Comparison of ENCODE assay signal across 8 mouse cellular contexts in the genomic region with DNA sequence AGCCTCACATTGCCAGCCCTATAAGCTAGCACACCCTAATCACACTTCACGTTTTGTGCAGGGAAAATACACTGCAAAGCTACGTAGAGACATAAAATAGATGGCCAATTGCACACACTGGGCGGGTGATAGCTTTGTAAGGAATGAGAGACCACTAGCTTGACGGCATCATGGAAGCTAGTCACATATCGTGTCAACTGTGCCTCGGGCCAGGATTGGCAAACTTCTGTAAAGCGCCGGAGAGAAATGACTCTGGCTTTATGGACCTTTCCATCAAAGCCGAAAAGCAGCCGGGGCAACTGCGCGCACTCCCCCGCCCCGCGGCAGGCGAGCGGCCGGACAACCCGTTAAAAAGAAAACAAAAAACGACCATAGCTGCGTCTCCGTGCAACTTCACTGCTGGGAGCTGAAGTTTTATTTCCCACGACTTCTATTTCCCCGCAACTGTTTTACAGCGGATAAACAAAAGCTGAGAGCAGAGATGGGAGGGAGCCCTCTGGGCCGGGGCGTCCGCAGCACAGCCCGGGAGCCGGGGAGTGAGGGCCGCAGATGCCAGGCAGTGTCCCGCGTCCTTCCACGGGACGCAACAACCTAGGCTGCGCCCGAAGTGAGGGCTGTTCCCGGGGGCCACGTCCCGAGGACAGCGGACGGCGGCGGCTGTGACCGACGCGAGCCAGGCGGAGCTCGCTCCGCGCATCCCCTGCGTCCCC. TPM values are rescaled to one million over a fixed set of nuclear protein-coding genes. Genes with fewer than 3 reads are reported as not detected.
DNase-seq lines count a peak whose midpoint lies in the region; ATAC-seq lines count a peak whose summit lies in the region.

No protein-coding gene starts in this region.

- no peak for DNase-seq in heart, adult 9 months (ENCODE audit: low spot score in 2 of 2)
- DNase-seq in Muller cell, postnatal 12 days (ENCODE audit: inconsistent ontology term): peak; percentile 27
- peak; percentile 40 for DNase-seq in naive thymus-derived CD4-positive, alpha-beta T cell, adult 2 months (ENCODE audit: low read depth)
- no peak for DNase-seq in left cerebral cortex, postnatal 14 days (ENCODE audit: low spot score in 2 of 2)
- DNase-seq in cerebellum, postnatal 4 days (ENCODE audit: low spot score in 2 of 2): no peak

- peak overlapping the region; percentile 67 for H3K9ac ChIP-seq in heart, embryonic 15.5 days
- H3K9ac ChIP-seq in forebrain, embryonic 12.5 days: peak overlapping the region; percentile 75
- peak overlapping the region; percentile 72 for H3K9ac ChIP-seq in limb, embryonic 12.5 days (replicated peaks)

- H3K4me3 ChIP-seq in heart, embryonic 15.5 days: peak overlapping the region; percentile 73
- peak overlapping the region; percentile 85 for H3K4me3 ChIP-seq in forebrain, embryonic 12.5 days (replicated peaks)
- peak overlapping the region; percentile 93 for H3K4me3 ChIP-seq in limb, embryonic 12.5 days (replicated peaks)

- H3K4me1 ChIP-seq in heart, embryonic 15.5 days (replicated peaks): peaks cover 30% of the 10 kb centered on the region
- H3K4me1 ChIP-seq in forebrain, embryonic 12.5 days: peaks cover 23% of the 10 kb centered on the region
- H3K4me1 ChIP-seq in limb, embryonic 12.5 days (replicated peaks): peaks cover 23% of the 10 kb centered on the region

- peak overlapping the region; percentile 77 for H3K27ac ChIP-seq in heart, embryonic 15.5 days
- H3K27ac ChIP-seq in forebrain, embryonic 12.5 days: peak overlapping the region; percentile 85
- peak overlapping the region; percentile 66 for H3K27ac ChIP-seq in limb, embryonic 12.5 days

- under 1% methylated on average over 52 of the region's 52 CpGs for WGBS in heart, embryonic 15.5 days
- under 1% methylated on average over 51 of the region's 52 CpGs for WGBS in forebrain, embryonic 12.5 days
- under 1% methylated on average over 52 of the region's 52 CpGs for WGBS in limb, embryonic 12.5 days

- ATAC-seq in heart, embryonic 15.5 days (replicated peaks; ENCODE audit: insufficient number of reproducible peaks, insufficient read depth, low FRiP score, low read depth): peak; percentile 55
- peak; percentile 83 for ATAC-seq in forebrain, embryonic 12.5 days (ENCODE audit: low FRiP score)
- ATAC-seq in limb, embryonic 12.5 days (ENCODE audit: insufficient number of reproducible peaks, insufficient read depth, low FRiP score, low TSS enrichment, low read depth): peak; percentile 67; the same call in 1 of the 2 replicates

- no peaks in the 10 kb centered on the region for H3K9me3 ChIP-seq in heart, embryonic 15.5 days (replicated peaks)
- no peaks in the 10 kb centered on the region for H3K9me3 ChIP-seq in forebrain, embryonic 12.5 days
- H3K9me3 ChIP-seq in limb, embryonic 12.5 days: peaks cover 14% of the 10 kb centered on the region

- H3K36me3 ChIP-seq in heart, embryonic 15.5 days: no peaks in the 10 kb centered on the region
- H3K36me3 ChIP-seq in forebrain, embryonic 12.5 days (replicated peaks): no peaks in the 10 kb centered on the region
- no peaks in the 10 kb centered on the region for H3K36me3 ChIP-seq in limb, embryonic 12.5 days

- H3K27me3 ChIP-seq in heart, embryonic 15.5 days: peaks cover 22% of the 10 kb centered on the region
- H3K27me3 ChIP-seq in forebrain, embryonic 12.5 days: peaks cover 40% of the 10 kb centered on the region
- H3K27me3 ChIP-seq in limb, embryonic 12.5 days: peaks cover 33% of the 10 kb centered on the region

- H3K4me2 ChIP-seq in heart, embryonic 15.5 days: peak overlapping the region; percentile 73
- H3K4me2 ChIP-seq in forebrain, embryonic 12.5 days: peak overlapping the region; percentile 77
- peak overlapping the region; percentile 75 for H3K4me2 ChIP-seq in limb, embryonic 12.5 days

- intact Hi-C loops in left cerebral cortex, postnatal 14 days (cut with DNase I): no loop called here

RNA-seq across cellular contexts. Expression of a gene that starts 0.6 kb away (rescaled TPM):
- 2.4 and 3.2 TPM in 2 replicates for polyA plus RNA-seq in heart, embryonic 15.5 days (2015; fragmentation: Nextera tagmentation; extraction: Ambion mirVana)
- 6.6 and 8.3 TPM in 2 replicates for polyA plus RNA-seq in forebrain, embryonic 12.5 days (2016; fragmentation: Nextera tagmentation; extraction: Ambion mirVana)
- 5.3 and 6.1 TPM in 2 replicates for polyA plus RNA-seq in limb, embryonic 12.5 days (2016; fragmentation: Nextera tagmentation; extraction: Ambion mirVana)
- total RNA-seq in left cerebral cortex, postnatal 14 days (2021): 10 to 100 TPM in 1 of 2 experiments, 1 to 10 TPM in 1; 8.4 to 11.3 TPM

Comparison
In these comparisons a context has a peak if more than half of its experiments do, and no peak if none do; other contexts are left out.
1. DNase-seq: peak in Muller cell, postnatal 12 days (single experiment) and naive thymus-derived CD4-positive, alpha-beta T cell, adult 2 months (single experiment); none in heart, adult 9 months (0 of 2), left cerebral cortex, postnatal 14 days (0 of 2) and cerebellum, postnatal 4 days (0 of 2).
2. Peak in every context shown above with its lines, with median percentiles within 50 percentile points of each other: ATAC-seq, H3K27ac ChIP-seq, H3K4me2 ChIP-seq, H3K4me3 ChIP-seq and H3K9ac ChIP-seq.